Mouse (Mus musculus) spleen, adult 12 weeks (tissue): ENCODE results near the gene Tnfrsf21.

Experiments used
- DNase-seq: peaks from one replicate; pipeline ENCODE4 v3.0.0; 2022; ENCODE audit warnings: low spot score

Gene Tnfrsf21

GRCm38 (mm10) chr17:43076801-43077493 lies 60.6 kb downstream of the Tnfrsf21 start:
- peak; percentile 74 for DNase-seq

- no peak for DNase-seq
These were observed 61.2 kb downstream of the Tnfrsf21 start for GRCm38 (mm10) chr17:43077540-43077939.

- no peak for DNase-seq
These were observed 64.9 kb downstream of the Tnfrsf21 start for GRCm38 (mm10) chr17:43081225-43081624.

- DNase-seq, result no peak
These were observed 73.1 kb downstream of the Tnfrsf21 start for GRCm38 (mm10) chr17:43089496-43089895.

GRCm38 (mm10) chr17:43090948-43091724 lies 74.8 kb downstream of the Tnfrsf21 start:
- DNase-seq, result no peak

GRCm38 (mm10) chr17:43092280-43092995 lies 76.1 kb downstream of the Tnfrsf21 start:
- DNase-seq, result no peak

- no peak for DNase-seq
These were observed 77.9 kb downstream of the Tnfrsf21 start for GRCm38 (mm10) chr17:43094285-43094684.

- DNase-seq, result no peak
These were observed 80.8 kb downstream of the Tnfrsf21 start for GRCm38 (mm10) chr17:43097101-43097688.

GRCm38 (mm10) chr17:43106108-43106507 lies 89.8 kb downstream of the Tnfrsf21 start:
- DNase-seq, result no peak

GRCm38 (mm10) chr17:43107338-43107737 lies 91.0 kb downstream of the Tnfrsf21 start:
- DNase-seq, result no peak

- no peak for DNase-seq
These were observed 93.1 kb downstream of the Tnfrsf21 start for GRCm38 (mm10) chr17:43109501-43109900.

GRCm38 (mm10) chr17:43110168-43110885 lies 94.0 kb downstream of the Tnfrsf21 start:
- no peak for DNase-seq

GRCm38 (mm10) chr17:43113391-43113984 lies 97.1 kb downstream of the Tnfrsf21 start:
- DNase-seq, result no peak

GRCm38 (mm10) chr17:43114086-43114581 lies 97.8 kb downstream of the Tnfrsf21 start:
- DNase-seq, result no peak

- DNase-seq, result no peak
These were observed 98.6 kb downstream of the Tnfrsf21 start for GRCm38 (mm10) chr17:43114926-43115325.

GRCm38 (mm10) chr17:43116748-43117147 lies 100.4 kb downstream of the Tnfrsf21 start:
- DNase-seq, result no peak

- no peak for DNase-seq
These were observed 103.1 kb downstream of the Tnfrsf21 start for GRCm38 (mm10) chr17:43119446-43119845.

GRCm38 (mm10) chr17:43121096-43121495 lies 104.7 kb downstream of the Tnfrsf21 start:
- no peak for DNase-seq

- DNase-seq, result no peak
These were observed 112.0 kb downstream of the Tnfrsf21 start for GRCm38 (mm10) chr17:43128305-43128704.

- no peak for DNase-seq
These were observed 112.7 kb downstream of the Tnfrsf21 start for GRCm38 (mm10) chr17:43128908-43129533.
